Mouse (Mus musculus): ENCODE measurements around the gene Il6st. TPM values are rescaled to one million over a fixed set of nuclear protein-coding genes. Genes with fewer than 3 reads are reported as not detected.

Il6st gene
- polyA plus RNA-seq, 1 experiment from 2014 or later, result 24.0 TPM

DNA sequence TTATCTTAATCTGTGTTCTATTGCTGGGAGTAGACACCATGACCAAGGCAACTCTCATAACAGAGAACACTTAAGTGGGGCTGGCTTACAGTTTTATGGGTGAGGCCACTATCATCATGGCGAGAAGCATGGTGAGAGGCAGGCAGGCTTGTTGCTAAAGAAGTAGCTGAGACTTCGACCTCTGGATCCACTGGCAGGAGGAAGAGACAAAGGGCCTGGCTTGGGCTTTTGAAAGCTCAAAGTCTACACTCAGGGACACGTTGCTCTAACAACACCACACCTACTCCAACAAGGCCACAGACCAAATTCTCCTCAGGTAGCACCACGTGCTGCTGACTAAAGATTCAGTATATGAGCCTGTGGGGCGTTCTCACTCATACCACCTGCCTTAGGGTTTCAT lies 22.4 kb downstream of the Il6st start:
- no peak overlapping the region for H3K9ac ChIP-seq (ENCODE audit: low read depth, low read length)
- H3K36me3 ChIP-seq (ENCODE audit: insufficient read depth, low read length), result peaks cover 55% of the 10 kb centered on the region
- 96% methylated on average over 5 of the region's 5 CpGs for WGBS
- no peak overlapping the region for H3K4me3 ChIP-seq (replicated peaks; ENCODE audit: low read depth, low read length)
- H3K4me1 ChIP-seq (replicated peaks; ENCODE audit: insufficient read depth, low read length), result no peaks in the 10 kb centered on the region
- H3K27me3 ChIP-seq (ENCODE audit: insufficient read depth, low read length), result no peaks in the 10 kb centered on the region
- TF ChIP-seq CTCF (IDR thresholded peaks at IDR 0.05; ENCODE audit: low read depth), result no peak
- ATAC-seq (replicated peaks; ENCODE audit: low FRiP score, low read depth) (no peak), DNase-seq (ENCODE audit: low spot score) (no peak)
- H3K9me3 ChIP-seq (replicated peaks; ENCODE audit: low read length), result no peaks in the 10 kb centered on the region
- no peak overlapping the region for H3K27ac ChIP-seq
- no peak overlapping the region for H3K4me2 ChIP-seq (ENCODE audit: low read length)

DNA sequence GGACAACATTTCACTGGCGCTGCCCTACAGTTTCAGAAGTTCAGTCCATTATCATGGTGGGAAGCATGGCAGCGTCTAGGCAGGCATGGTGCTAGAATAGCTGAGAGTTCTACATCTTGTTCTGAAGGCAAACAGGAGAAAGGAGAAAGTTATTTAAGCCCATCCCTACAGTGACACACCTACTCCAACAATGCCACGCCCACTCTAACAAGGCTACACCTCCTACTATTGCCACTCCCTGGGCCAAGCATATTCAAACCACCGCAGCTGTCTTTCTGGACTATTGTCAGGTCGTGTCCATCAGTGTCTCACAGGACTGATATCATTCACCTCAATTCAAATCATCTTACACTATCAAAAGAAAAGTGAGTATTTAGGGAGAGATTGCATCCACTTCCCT lies 22.8 kb downstream of the Il6st start:
- Histone ChIP-seq H3K4me3 (replicated peaks; ENCODE audit: low read depth, low read length) (no peak overlapping the region), H3K27ac (no peak overlapping the region), H3K9ac (ENCODE audit: low read depth, low read length) (no peak overlapping the region), H3K9me3 (replicated peaks; ENCODE audit: low read length) (no peaks in the 10 kb centered on the region), H3K36me3 (ENCODE audit: insufficient read depth, low read length) (peaks cover 51% of the 10 kb centered on the region), H3K27me3 (ENCODE audit: insufficient read depth, low read length) (no peaks in the 10 kb centered on the region), H3K4me2 (ENCODE audit: low read length) (no peak overlapping the region), H3K4me1 (replicated peaks; ENCODE audit: insufficient read depth, low read length) (no peaks in the 10 kb centered on the region)
- DNase-seq (ENCODE audit: low spot score) (no peak), ATAC-seq (replicated peaks; ENCODE audit: low FRiP score, low read depth) (no peak)
- no peak for TF ChIP-seq CTCF (IDR thresholded peaks at IDR 0.05; ENCODE audit: low read depth)
- 95% methylated on average over 5 of the region's 5 CpGs for WGBS

DNA sequence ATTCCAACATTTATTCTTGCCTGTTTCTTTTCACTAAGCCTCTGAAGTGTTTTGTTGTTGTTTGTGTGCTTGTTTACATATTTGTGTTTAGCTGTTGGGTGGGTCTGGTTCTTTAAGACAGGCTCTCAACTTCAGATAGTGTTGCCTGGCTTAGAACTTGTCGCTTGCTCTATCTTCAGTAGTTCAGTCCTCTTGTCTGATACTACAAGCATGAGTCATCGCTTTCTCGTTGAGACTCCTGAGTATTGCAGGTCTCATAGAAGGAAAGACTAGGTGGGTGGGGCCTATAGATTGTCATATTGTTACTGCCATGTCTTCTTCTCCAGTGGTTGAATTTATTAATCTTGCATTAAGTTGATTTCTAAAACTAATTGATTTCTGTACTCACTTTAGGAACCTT lies 26.2 kb downstream of the Il6st start:
- Histone ChIP-seq H3K4me3 (replicated peaks; ENCODE audit: low read depth, low read length) (no peak overlapping the region), H3K4me1 (replicated peaks; ENCODE audit: insufficient read depth, low read length) (no peaks in the 10 kb centered on the region), H3K9me3 (replicated peaks; ENCODE audit: low read length) (no peaks in the 10 kb centered on the region), H3K4me2 (ENCODE audit: low read length) (no peak overlapping the region), H3K9ac (ENCODE audit: low read depth, low read length) (no peak overlapping the region), H3K27me3 (ENCODE audit: insufficient read depth, low read length) (no peaks in the 10 kb centered on the region), H3K27ac (no peak overlapping the region), H3K36me3 (ENCODE audit: insufficient read depth, low read length) (peaks cover 44% of the 10 kb centered on the region)
- DNase-seq (ENCODE audit: low spot score) (no peak), ATAC-seq (replicated peaks; ENCODE audit: low FRiP score, low read depth) (no peak)
- TF ChIP-seq CTCF (IDR thresholded peaks at IDR 0.05; ENCODE audit: low read depth), result no peak
- WGBS, result 94% methylated on average over 3 of the region's 3 CpGs

DNA sequence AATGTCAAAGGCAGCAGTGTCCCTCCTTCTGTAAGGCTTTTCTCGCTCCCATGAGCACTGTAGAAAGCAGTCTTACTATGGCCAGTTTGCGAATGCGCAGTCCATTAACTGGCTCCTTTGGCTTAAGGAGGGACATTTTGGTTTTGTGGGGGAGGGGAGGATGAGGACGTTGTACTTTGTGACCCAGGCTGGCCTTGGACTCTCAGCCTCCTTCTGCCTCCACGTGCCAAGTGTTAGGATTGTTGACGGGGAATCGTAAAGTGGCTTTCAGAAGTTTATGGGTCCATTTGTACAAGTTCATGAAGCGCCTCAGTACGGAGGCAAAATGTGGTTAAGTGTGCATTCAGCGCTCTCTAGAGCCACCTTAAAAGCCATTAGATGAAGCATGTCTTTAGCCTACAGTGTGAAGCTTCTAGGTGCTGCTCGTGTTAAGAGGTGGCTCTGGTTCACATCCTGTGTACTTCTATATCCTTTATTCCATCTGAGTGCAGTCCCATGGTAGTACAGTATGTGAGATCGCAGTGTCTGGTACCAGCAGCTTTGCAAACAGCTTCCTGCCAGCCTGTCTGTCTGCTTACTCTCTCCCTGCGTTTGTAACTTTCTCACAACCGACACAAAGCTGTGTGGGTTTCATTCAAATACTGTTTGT lies 27.9 kb downstream of the Il6st start:
- TF ChIP-seq CTCF (IDR thresholded peaks at IDR 0.05; ENCODE audit: low read depth), result no peak
- Histone ChIP-seq H3K27ac (no peak overlapping the region), H3K4me3 (replicated peaks; ENCODE audit: low read depth, low read length) (no peak overlapping the region), H3K9ac (ENCODE audit: low read depth, low read length) (no peak overlapping the region), H3K36me3 (ENCODE audit: insufficient read depth, low read length) (peaks cover 43% of the 10 kb centered on the region), H3K27me3 (ENCODE audit: insufficient read depth, low read length) (no peaks in the 10 kb centered on the region), H3K4me2 (ENCODE audit: low read length) (no peak overlapping the region), H3K9me3 (replicated peaks; ENCODE audit: low read length) (no peaks in the 10 kb centered on the region), H3K4me1 (replicated peaks; ENCODE audit: insufficient read depth, low read length) (no peaks in the 10 kb centered on the region)
- DNase-seq (ENCODE audit: low spot score), result no peak
- ATAC-seq (replicated peaks; ENCODE audit: low FRiP score, low read depth), result no peak
- 52% methylated on average over 14 of the region's 14 CpGs for WGBS

DNA sequence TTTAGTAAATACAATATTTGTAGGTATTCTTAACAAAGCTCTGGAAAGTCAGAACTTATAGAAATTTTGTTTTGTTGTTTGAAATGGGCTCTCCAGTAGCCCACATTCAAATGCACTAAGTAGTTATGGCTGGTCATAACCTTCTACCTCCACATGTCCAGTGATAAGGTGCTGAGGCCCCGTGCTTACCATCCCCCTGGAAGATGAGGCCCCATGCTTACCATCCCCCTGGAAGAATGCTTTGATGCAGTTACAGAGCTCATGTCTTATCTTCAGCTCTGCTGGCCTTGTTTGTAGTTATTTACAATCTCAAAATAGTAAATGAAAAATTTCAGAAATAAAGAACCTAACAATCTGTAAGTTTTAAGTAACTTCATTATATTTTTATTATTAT lies 28.4 kb downstream of the Il6st start:
- Histone ChIP-seq H3K4me1 (replicated peaks; ENCODE audit: insufficient read depth, low read length) (no peaks in the 10 kb centered on the region), H3K9ac (ENCODE audit: low read depth, low read length) (no peak overlapping the region), H3K36me3 (ENCODE audit: insufficient read depth, low read length) (peaks cover 45% of the 10 kb centered on the region), H3K4me3 (replicated peaks; ENCODE audit: low read depth, low read length) (no peak overlapping the region), H3K4me2 (ENCODE audit: low read length) (no peak overlapping the region), H3K27ac (no peak overlapping the region), H3K27me3 (ENCODE audit: insufficient read depth, low read length) (no peaks in the 10 kb centered on the region), H3K9me3 (replicated peaks; ENCODE audit: low read length) (no peaks in the 10 kb centered on the region)
- ATAC-seq (replicated peaks; ENCODE audit: low FRiP score, low read depth), result no peak
- no peak for DNase-seq (ENCODE audit: low spot score)
- no peak for TF ChIP-seq CTCF (IDR thresholded peaks at IDR 0.05; ENCODE audit: low read depth)
- 73% methylated on average over 1 of the region's 1 CpGs for WGBS

DNA sequence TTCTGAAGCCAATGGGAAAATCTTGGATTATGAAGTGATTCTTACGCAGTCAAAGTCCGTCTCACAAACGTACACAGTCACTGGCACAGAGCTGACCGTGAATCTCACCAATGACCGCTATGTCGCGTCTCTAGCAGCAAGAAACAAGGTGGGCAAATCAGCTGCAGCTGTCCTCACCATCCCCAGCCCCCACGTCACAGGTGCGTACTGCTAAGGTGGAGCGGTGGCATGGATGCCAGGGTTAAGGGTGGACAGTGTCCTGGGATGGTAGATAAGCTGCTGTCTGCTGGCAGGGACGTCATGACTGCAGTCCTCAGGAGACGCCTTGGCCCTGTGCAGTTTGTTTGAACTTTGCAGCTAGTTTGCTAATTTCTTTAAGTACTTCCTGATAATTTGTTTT lies 30.7 kb downstream of the Il6st start:
- Histone ChIP-seq H3K4me2 (ENCODE audit: low read length) (no peak overlapping the region), H3K36me3 (ENCODE audit: insufficient read depth, low read length) (peaks cover 56% of the 10 kb centered on the region), H3K27ac (no peak overlapping the region), H3K9ac (ENCODE audit: low read depth, low read length) (no peak overlapping the region), H3K4me1 (replicated peaks; ENCODE audit: insufficient read depth, low read length) (no peaks in the 10 kb centered on the region), H3K9me3 (replicated peaks; ENCODE audit: low read length) (no peaks in the 10 kb centered on the region), H3K27me3 (ENCODE audit: insufficient read depth, low read length) (no peaks in the 10 kb centered on the region), H3K4me3 (replicated peaks; ENCODE audit: low read depth, low read length) (no peak overlapping the region)
- no peak for TF ChIP-seq CTCF (IDR thresholded peaks at IDR 0.05; ENCODE audit: low read depth)
- no peak for ATAC-seq (replicated peaks; ENCODE audit: low FRiP score, low read depth)
- DNase-seq (ENCODE audit: low spot score), result no peak
- whole genome bisulfite sequencing, result 95% methylated on average over 12 of the region's 12 CpGs

DNA sequence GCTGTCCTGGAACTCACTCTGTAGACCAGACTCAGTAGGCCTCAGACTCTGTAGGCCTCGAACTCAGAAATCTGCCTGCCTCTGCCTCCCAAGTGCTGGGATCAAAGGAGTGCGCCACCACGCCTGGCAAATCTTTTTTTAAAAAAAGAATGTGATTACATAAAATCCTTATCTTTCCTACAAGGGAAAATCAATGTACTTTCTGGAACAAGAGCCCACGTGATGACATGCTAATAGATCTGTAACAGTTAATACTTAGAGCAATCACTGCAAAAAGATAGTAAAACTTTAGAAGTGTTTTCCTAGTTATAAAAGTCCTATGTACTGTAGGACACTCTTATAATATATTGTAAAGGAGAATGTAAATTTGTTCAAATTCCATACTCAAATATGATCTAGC lies 36.2 kb downstream of the Il6st start:
- Histone ChIP-seq H3K9ac (ENCODE audit: low read depth, low read length) (no peak overlapping the region), H3K36me3 (ENCODE audit: insufficient read depth, low read length) (peaks cover 76% of the 10 kb centered on the region), H3K27ac (no peak overlapping the region), H3K4me3 (replicated peaks; ENCODE audit: low read depth, low read length) (no peak overlapping the region), H3K4me2 (ENCODE audit: low read length) (no peak overlapping the region), H3K9me3 (replicated peaks; ENCODE audit: low read length) (no peaks in the 10 kb centered on the region), H3K4me1 (replicated peaks; ENCODE audit: insufficient read depth, low read length) (no peaks in the 10 kb centered on the region), H3K27me3 (ENCODE audit: insufficient read depth, low read length) (no peaks in the 10 kb centered on the region)
- ATAC-seq (replicated peaks; ENCODE audit: low FRiP score, low read depth) (no peak), DNase-seq (ENCODE audit: low spot score) (no peak)
- TF ChIP-seq CTCF (IDR thresholded peaks at IDR 0.05; ENCODE audit: low read depth), result no peak
- 94% methylated on average over 4 of the region's 4 CpGs for WGBS
